In genomic region chrX:101282813-101283212, GRCm38 (mm10) we compare ENCODE assay signal across 23 mouse cellular contexts. TPM values are rescaled to one million over a fixed set of nuclear protein-coding genes. Genes with fewer than 3 reads are reported as not detected.
"Had no signal": no experiment of that assay in that cellular context is flagged by ENCODE, and none has a peak within 500 bp of the region (broad histone marks: within the 10 kb centered on the region; RNA-seq: fewer than 3 reads in every experiment).

No protein-coding gene starts in this region.

- DNase-seq: left cerebral cortex, postnatal 4 days; liver; liver, embryonic 13.5 days; liver, postnatal 0 days; lung, adult 18-20 months; lung, adult 2 months; lung, embryonic 14.5 days; lung, postnatal 10 days; lung, postnatal 14 days; lung, postnatal 36 days; lung, postnatal 4 days; midbrain, embryonic 14.5 days had no signal

RNA-seq across cellular contexts. Expression of gene Gm20489, which starts 14.0 kb away (rescaled TPM):
- total RNA-seq: left cerebral cortex, adult 8-10 months; left cerebral cortex, postnatal 10 days; left cerebral cortex, postnatal 14 days; left cerebral cortex, postnatal 25 days; left cerebral cortex, postnatal 36 days; left cerebral cortex, postnatal 4 days; liver, adult 2 months; megakaryocyte progenitor cell, adult 5-6 weeks; megakaryocyte, adult 5-6 weeks; megakaryocyte-erythroid progenitor cell, adult 5-6 weeks; midbrain, postnatal 0 days; monocyte, adult 5-6 weeks had no signal

RNA-seq across cellular contexts. Expression of gene Nlgn3, which starts 16.2 kb away (rescaled TPM):
- total RNA-seq: megakaryocyte progenitor cell, adult 5-6 weeks; monocyte, adult 5-6 weeks had no signal

RNA-seq across cellular contexts. Expression of gene Gm614, which starts 19.0 kb away (rescaled TPM):
- total RNA-seq: left cerebral cortex, adult 8-10 months; left cerebral cortex, postnatal 10 days; left cerebral cortex, postnatal 14 days; left cerebral cortex, postnatal 25 days; left cerebral cortex, postnatal 36 days; left cerebral cortex, postnatal 4 days; liver, adult 2 months; megakaryocyte, adult 5-6 weeks; midbrain, postnatal 0 days had no signal
